Mouse (Mus musculus) right cerebral cortex, adult 2 months (tissue): Measurements from ENCODE around the gene St6galnac3.

Source experiments
- DNase-seq, 2 experiments: peaks; one replicate each; pipeline ENCODE4 v3.0.0; 2021 to 2022; ENCODE audit warnings: low spot score in 2 of 2

Gene St6galnac3

DNA sequence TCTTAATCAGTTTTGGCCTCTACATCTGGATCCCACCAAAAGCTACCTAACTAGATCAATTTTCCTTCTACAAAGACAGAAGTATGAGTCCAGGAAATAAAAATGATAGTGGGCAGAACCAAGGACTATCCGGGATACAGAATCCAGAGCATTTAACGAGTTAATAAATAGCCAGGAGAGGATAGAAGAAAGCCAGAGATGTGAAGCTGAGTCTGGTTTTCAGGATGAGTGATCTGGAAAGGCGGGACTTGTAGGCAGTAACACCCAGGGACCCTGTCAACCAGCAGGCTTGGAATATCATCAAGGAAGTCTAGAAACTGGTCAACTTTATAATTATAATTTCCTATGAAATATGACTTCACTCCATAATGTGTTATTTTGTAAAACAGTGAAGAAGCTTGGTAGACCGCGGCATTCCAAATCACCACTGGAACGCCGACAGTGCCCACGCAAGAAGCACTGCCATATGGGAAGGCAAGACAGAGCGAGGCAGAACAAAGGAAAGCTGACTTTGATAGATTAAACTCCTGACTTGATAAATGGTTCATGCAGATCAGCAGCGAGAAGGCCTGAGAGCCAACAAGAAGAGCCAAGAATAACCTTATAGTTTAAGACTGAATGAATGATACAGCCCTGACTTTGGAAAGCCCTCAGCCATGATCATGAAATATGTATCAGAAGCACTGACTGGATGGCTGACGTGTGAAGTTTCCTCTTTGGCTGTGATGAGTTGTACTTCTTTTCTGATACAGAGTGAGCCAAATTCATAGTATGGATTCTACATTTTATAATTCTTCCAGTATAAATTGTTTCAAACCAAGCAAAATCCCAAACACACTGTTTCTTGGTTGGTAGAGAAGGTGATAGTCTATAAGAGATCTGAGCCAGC is 252.1 kb downstream of the St6galnac3 start:
- DNase-seq = peak in 1 of 2 experiments; percentile 33

DNA sequence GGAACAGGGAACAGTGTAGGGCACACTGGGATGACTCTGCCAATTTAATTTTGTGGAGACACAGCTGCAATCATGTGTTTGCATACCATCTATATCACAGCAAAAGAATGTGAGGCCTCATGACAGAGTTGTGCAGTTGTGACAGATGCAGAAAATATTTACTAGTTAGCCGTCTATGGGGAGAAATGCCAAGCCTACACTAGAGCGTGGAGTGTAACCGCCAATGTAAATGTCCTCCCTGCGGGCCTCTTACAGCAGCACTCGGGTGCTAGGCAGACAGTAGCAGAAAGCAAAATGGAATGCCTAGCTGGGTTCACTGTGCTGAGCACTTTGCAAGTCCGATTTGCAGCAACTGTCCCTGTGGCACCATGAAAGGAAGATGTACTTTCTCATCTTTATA is 261.1 kb downstream of the St6galnac3 start:
- no peak for DNase-seq

DNA sequence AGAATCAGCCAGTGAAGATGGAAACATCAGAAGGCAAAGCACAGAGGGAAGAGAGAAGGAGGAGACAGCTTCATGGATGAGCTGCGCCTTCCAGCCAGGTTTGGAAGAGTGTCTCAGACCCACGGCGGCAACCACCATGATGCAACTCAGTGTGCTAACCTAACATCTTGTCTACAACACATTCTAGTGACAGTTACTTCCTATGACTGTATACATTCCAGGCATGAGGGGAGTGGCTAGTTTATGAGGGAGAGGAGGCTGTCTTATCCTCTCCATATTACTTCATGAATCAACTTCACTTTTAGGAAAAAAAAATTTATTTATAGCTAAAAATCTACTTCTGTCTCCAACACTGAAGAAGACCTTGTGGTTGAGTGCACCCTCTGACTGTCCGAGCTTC is 264.8 kb downstream of the St6galnac3 start:
- DNase-seq = no peak

DNA sequence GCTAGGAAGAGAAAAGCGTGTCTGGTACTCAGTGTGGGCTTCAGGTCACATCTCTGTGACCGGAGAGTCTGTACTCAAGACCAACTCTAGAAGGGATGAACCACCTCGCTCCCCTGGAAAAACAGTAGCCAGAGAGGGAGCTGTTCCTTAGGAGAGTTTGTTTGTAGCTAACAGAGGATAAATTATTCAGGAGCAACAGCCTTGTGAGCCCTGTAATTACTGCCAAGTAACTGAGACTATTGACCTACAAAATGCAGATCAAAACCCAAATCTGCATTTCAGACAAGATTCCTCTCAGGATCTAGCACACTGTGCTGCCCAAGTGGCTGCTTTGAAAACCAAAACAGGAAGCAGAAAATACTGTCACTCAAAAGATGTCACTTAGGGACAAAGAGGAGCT is 266.4 kb downstream of the St6galnac3 start:
- no peak for DNase-seq

DNA sequence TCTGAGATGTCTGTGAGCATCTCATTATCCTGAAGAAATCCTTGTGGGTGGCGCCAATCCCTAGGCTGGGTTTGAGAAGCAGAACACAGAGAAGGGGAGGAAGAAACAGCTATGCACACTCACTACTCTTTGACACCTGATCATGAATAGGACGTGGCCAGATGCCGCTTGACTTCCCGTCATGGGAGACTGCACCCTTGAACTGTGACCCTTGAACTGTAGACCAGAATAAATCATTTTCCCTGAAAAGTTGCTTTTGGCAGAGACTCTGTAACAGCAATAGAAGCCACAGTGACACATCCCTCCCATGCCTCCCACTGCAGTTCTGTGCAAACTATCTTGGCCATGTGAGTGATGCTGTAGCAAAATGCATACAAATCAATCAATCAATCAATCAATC is 267.3 kb downstream of the St6galnac3 start:
- no peak for DNase-seq

DNA sequence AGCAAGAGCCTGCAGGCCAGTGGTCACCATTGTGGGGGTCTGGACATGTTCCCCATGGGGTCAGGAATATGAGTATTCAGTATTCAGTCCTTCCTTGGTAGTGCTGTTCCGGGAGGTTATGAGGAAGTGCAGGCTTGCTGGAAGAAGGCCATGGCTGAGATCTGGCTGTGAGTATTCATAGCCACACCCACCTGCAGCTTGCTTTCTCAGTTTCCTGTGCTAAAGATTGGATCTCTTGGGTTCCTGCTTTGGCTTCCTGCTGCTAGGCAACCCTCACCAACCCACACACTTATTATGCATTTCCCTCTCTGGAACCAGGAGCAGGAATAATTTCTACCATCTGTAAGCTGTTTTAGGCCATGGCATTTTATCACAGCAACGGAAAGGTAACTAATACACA is 267.8 kb downstream of the St6galnac3 start:
- peak in 1 of 2 experiments; percentile 29 for DNase-seq

DNA sequence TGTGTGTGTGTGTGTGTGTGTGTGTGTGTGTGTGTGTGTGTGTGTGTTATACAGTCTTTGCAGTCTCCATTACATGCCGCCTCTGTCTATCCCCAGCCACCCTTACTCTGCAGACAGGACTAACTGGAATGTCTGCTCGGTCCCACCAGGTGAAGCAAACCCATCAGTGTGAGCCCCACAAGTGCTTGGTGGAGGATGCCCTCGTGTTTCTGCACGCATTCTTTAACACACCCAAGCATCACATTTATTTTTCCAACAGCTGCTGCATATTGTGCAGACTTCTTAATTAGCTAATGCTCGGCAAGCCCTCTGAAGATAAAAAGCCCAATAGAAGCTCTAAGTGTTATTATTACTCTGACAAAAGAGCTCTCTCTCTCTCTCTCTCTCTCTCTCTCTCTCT is 268.7 kb downstream of the St6galnac3 start:
- no peak for DNase-seq

DNA sequence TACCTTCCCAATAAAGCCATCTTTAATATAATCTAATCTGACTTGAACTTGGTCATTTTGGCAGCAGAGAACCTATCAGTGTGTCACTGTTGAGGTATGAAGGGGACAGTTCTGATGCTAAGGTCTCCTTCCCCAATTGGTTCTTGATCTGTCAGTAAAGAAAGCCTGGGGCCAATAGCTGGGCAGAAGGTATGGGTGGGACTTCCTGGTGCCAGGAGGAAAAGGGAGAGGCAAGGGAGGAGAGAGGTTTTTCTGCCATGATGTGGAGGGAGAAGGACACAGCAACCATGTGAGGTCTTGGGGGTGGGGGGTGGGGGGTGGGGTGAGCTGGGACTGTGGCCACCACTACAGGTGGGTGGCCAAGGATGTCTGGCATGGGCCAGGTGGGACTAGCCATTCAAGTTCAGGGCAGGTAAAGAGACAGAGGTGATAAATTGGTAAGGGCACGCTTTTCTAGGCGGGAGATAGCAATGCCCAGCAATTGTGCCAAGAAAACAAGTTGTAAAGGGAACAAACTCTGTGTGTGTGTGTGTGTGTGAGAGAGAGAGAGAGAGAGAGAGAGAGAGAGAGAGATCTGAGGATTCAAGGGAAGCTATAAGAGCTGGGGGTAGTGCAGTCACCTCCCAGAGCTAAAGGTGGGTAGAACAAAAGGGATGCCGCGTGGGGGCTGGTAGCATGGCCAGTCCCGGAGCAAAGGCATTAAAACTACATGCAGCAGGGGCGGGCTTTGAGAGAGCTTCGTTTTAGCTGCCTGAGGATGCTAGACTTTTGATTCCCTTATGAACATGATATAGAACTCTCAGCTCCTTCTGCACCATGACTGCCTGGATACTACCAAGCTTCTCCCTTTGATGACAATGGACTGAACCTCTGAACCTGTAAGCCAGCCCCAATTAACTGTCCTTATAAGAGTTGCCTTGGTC is 271.6 kb downstream of the St6galnac3 start:
- DNase-seq = no peak

DNA sequence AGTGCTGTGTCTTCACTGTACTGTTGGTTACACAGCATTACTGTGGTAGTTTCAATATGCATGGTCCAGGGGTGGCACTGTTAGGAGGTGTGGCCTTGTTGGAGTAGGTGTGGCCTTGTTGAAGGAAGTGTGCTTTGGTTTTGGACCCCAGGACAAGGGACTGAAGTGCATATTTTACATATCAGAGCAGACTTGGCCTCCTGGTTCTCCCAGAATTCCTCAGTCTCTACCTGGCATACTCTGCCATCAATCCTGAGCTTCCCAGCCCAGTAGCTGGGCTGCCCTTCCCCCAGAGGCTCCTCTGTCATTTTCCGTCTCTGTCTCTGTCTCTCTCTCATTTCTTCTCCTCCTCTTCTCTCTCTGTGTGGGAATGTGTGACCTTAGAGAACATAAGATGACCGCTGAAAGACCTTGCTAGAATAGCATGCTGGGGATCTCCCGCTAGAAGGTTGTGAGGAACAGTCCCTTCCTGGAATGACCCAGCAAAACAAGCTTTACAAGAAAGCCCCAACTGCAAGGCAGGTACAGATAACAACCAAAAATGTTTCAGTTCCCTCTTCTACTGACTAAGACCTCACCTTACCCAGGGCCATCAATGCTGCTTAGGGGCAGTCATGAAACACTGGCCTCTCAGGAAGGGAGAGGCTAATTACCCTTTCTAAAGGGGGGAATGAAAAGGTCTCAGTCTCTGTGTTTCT is 272.5 kb downstream of the St6galnac3 start:
- DNase-seq = no peak

DNA sequence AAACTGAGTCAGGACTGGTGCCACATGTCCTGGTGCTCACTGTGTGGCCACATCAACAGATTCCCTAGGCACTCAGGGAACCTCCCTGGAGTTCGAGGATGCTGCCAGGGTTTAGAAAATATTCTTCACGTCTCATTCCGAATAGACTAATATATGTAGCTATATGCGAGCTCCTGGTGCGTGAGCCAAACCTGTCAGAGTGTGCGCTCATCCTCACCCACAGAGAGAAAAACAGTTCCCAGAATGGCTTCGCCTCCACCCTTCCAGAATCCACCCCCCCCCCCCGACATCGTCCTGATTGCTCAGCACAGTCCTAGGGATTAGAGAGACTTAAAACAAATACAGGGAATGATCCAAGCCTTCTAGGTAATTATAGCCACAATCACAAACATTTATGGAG is 283.6 kb downstream of the St6galnac3 start:
- peak; percentile 46 to 49 for DNase-seq

DNA sequence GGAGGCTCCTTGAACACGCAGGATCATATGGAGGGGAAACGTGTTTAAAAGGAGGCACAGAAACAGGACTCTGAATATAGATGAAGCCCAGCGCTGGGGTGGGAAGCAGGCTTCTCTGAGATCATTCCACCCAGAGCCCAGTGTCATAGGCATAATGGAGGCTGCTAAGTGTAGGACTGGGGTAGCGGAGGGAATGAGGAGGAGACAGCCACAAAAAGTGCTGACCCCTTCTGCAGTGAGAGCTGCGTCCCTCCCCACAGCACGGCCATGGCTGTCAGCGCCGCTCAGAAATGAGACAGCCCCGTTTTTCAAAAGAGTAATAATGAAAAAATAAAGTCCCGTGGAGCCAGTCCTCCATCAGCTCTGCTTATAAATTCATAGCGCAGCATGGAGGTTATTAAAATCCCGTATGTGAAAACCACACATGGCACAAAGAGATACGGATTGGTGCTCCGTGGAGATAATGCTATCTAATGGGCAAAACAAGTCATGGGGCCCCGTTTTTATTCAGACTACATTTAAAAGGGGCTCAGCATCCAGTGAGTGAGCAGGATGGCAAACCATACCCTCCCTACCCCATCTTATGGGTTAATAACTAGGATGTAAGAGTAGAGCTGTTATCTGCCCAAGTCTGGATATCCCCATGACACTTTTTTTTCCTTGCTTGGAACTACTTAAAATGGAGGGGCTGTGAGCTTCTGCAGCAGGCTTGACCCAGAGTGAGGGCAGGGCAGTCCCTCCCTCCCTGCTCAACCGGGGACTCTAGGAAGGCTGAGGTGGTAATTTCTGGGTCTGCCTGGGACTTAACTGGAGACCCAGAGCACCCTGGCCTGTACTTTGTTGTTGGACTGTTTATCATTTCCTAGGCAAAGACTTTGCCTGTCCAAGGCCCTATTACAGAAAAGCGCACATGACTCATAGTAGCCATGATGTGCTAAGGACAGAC is 288.6 kb downstream of the St6galnac3 start:
- no peak for DNase-seq

DNA sequence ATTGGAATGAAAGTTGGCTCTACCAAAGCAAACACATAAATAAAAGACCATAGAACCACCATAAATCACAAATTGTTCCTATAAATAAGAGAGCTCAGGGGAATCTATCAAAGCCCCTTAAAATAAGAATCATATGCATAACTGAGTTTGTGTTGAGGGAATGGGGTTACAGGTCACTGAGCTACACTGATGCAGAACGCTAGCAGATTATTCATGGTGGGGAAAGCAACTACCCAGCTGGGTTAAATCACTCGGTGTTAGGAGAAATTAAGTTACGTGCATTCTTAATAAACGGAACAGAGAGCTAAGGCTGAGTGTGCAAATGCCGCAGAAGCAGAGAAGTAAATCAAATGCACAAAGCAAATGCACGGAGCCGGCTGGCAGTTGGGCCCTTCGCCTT is 292.0 kb downstream of the St6galnac3 start:
- no peak for DNase-seq

DNA sequence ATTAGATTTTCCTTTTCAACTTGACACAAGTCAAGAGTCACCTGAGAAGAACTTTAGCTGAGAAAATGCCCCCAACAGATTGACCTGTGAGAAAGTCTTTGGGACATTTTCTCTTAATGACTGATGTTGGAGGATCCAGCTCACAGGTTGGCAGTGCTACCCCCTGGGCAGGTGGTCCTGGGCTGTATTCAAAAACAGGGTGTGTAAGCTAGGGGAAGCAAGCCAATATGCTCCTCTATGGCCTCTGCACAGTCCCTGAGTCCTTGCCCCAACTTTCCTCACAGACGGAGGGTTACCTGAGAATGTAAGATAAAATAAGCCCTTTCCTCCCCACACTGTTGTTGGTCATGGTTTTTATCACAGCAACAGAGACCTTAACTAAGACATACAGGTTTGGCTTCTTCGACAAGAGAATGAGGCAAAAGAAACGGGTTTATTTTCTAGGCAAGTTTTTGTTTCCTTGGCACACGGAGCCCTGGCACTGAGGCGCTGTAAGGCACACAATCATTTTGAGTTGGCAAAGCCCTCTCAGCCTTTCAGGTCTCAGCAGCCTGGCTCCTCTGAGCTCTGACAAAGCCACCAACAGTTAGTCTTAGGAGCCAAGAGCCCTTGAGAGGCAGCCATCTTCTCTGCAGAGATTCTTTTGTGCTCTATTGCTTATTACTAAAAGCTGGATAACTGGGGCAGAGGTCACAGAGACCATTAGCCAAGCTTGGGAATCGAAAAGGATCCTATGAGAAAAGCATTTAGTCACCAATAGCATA is 292.7 kb downstream of the St6galnac3 start:
- no peak for DNase-seq

DNA sequence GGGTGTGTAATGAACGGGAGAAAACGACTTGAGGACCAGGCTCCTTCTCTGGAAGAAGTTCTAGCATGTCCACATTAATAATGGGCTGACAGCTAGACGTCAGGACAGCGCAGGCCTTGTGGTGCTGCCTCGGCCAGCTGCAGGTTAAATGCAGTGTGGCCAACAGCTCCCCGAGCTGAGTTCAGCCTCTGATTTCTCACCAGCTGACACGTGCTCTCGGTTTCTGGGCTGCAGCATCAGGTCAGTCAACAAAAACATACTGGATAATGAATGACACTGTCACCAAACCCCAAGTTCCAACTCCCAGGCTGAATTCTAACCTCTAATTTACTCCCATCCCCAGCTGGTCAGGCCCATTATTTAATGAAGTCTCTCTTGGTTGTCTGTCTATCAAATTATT is 295.1 kb downstream of the St6galnac3 start:
- DNase-seq = no peak

DNA sequence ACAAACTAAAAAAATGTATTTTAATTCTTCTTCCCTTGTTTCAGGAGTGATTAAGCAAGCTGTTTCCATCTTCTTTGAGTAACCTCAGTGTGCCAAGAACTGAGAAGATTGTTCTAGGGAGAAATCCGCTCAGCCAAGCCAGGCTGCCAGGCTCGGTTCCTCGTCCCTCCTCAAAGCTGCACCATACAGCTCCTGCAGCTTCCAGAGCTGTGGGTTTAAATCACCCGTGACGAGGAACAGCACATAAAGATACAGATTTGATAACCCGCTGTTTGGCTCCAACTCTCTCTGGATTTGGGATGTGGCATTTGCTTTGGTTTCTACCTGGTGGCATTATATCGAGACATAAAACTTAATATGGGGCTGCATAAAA is 303.1 kb downstream of the St6galnac3 start:
- no peak for DNase-seq

DNA sequence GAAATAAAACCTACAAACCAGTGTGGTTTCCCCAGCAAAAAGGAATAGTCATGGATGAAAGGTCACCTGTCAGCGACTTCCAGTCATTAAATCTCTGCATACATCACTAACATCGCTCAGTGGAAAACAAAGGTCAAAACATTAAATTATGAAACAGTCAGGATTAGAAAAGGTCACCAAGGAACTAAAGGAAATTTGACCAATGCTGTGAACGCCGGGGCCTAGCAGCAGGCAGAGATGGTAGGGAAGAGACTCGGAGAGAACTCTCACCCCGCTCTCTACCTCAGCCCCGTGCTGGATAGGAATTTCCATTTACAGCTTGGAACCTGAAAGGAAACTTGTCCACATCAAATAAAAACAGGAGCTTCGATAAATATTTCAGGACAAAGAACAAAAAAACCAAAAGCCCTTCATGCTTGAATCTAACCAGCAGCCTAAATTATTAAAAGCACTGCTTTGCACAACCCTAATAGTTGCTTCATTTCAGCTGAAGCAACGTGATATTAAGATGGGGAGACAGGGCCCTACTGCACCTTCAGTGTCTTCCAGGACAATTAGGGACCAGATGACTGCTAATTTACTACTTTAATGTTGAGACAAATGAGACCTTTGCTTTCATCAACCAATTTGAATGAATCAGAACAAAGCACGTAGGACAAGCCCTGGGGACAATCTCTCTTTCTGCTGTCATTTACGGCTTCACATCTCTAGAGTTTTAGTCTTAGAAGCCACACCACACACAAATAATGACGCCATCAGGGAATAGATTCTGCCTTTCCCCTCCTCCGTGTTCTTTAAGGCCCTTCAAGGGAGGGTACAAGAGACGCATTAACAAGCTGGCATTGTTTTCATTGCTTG is 303.7 kb downstream of the St6galnac3 start:
- no peak for DNase-seq

DNA sequence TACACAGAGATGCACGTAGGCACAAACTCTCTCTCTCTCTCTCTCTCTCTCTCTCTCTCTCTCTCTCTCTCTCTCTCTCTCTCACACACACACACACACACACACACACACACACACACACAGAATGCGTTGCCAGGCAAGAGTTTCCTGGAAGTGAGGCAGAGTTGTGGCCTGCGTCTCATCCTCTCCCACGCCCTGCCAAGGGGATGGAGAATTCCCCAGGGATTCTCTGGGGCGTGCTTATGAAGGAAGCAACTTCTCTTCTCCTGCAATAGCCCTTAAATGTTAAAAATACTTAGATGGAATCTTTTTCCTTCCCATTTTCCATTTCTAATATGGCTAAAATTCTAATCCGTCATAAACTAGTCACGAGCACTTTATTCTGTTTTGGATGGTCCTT is 305.6 kb downstream of the St6galnac3 start:
- peak in 1 of 2 experiments; percentile 27 for DNase-seq

DNA sequence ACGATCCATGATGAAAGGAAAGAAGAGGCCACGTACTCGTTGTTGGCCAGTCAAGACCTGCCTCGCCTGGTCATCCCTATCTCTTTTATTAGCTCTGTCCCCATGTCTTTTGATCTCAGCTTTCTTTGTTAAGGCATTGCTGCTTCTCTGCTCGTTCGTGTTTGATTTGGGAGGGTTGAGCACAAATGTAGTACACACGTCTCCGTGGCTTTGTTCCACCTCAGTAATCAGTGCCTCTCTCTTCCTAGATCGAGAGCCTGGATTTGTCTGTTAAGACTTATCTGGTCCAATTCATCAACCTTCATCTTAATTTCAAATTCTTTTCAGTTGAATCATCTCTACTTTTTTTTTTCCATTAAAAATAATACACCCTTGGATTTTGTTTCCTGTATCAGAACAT is 308.0 kb downstream of the St6galnac3 start:
- no peak for DNase-seq

DNA sequence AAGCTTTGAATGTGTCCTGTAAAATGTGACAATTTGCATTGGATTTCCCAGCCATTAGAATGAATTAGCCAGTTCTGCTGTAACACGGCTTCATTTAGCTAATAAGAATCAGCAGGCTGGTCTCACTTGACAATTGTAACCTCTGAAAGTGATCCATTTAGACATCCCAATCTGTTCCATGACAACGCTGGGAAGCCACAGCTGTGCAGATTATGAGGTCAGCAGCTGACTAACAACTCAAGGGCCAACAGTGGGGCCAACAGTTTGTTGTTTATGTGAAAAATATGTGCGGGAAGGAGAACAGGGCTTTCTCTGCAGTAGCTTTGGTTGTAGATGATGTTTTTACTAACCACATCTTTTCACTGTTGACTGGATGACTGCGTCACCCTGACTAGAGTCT is 308.6 kb downstream of the St6galnac3 start:
- no peak for DNase-seq
